Mouse (Mus musculus) lung, postnatal 0 days (tissue): Measurements from ENCODE around the gene Cul7.

ENCODE experiments used
- CTCF ChIP-seq: IDR thresholded peaks from 2 replicates; pipeline ENCODE4 v1.5.1; 2016; ENCODE audit warnings: antibody characterized with exemption, mild to moderate bottlenecking
- EP300 ChIP-seq: IDR thresholded peaks from 2 replicates; pipeline ENCODE4 v1.6.1; 2016; ENCODE audit warnings: antibody characterized with exemption, mild to moderate bottlenecking, control low read depth

DNA sequence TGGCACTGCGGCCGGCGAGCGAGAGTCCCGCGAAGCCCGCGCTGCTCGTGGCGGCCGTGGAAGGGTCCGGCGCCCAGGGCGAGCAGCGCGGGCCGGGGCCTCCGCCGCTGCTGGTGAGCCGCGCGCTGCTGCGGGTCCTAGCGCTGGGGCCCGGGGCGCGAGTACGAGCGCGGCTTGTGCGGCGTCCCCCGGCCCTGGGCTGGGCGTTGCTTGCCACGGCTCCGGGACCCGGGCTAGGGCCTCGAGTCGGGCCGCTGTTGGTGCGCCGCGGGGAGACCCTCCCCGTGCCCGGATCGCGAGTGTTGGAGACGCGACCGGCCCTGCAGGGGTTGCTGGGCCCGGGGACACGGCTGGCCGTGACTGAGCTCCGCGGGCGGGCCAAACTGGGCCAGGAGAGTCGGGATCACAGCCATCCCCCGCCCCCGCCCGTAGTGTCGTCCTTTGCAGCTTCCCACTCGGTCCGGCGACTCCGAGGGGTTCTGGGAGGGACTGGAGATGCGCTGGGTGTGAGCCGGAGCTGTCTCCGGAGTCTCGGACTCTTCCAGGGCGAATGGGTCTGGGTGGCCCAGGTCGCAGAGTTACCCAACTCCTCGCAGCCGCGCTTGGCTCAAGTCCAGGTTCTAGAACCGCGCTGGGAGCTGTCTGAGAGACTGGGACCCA lies 61.6 kb downstream of the Cul7 start:
- TF ChIP-seq CTCF (no peak), EP300 (no peak)
